Mouse (Mus musculus) liver, postnatal 0 days (tissue): ENCODE measurements at regions not wholly inside any gene's neighbourhood (a gene's known extent, or its start where the extent isn't known, plus 50 kb on each side); places are given as distances from the start of the nearest gene placed in this dataset.

Source experiments
- ATAC-seq: fragments of 200-750 bp; cut with Nextera tagmentation; 2 replicates; pipeline ENCODE4 v1.8.0; 2017; ENCODE audit warnings: mild to moderate bottlenecking, moderate library complexity
- DNase-seq: peaks from one replicate; pipeline ENCODE4 v3.0.0-alpha.2; 2016
- H3K27ac ChIP-seq: fragments of 300-500 bp; sonication (generic); 2 replicates; pipeline ENCODE4 v1.5.1; 2014; ENCODE audit warnings: antibody characterized with exemption, moderate library complexity, mild to moderate bottlenecking, low read depth
- H3K27me3 ChIP-seq: fragments of 300-500 bp; sonication (generic); 2 replicates; pipeline ENCODE4 v1.6.1; 2014; ENCODE audit warnings: low read length, control low read depth, mixed read lengths; ENCODE audit not compliant: insufficient read depth
- H3K36me3 ChIP-seq: fragments of 300-500 bp; sonication (generic); replicated peaks from 2 replicates; pipeline ENCODE4 v1.6.1; 2014; ENCODE audit warnings: mild to moderate bottlenecking, control low read depth, low read length, moderate library complexity, mixed read lengths; ENCODE audit not compliant: insufficient read depth
- H3K4me1 ChIP-seq: fragments of 300-500 bp; sonication (generic); 2 replicates; pipeline ENCODE4 v1.6.1; 2014; ENCODE audit warnings: antibody characterized with exemption, mild to moderate bottlenecking, control low read depth; ENCODE audit not compliant: insufficient read depth
- H3K4me2 ChIP-seq: fragments of 300-500 bp; sonication (generic); 2 replicates; pipeline ENCODE4 v1.6.1; 2014; ENCODE audit warnings: low read depth, mild to moderate bottlenecking, low read length, moderate library complexity, mixed read lengths
- H3K4me3 ChIP-seq: fragments of 300-500 bp; sonication (generic); 2 replicates; pipeline ENCODE4 v1.5.1; 2014; ENCODE audit warnings: low read depth, low read length
- H3K9ac ChIP-seq: fragments of 300-500 bp; sonication (generic); replicated peaks from 2 replicates; pipeline ENCODE4 v1.6.1; 2014; ENCODE audit warnings: mild to moderate bottlenecking, moderate library complexity
- H3K9me3 ChIP-seq: fragments of 300-500 bp; sonication (generic); 2 replicates; pipeline ENCODE4 v1.6.1; 2016; ENCODE audit warnings: mild to moderate bottlenecking, control low read depth, low read length, mixed read lengths
- CTCF ChIP-seq: sonication (generic); IDR thresholded peaks from 2 replicates; pipeline ENCODE4 v1.5.1; 2016; ENCODE audit warnings: antibody characterized with exemption, low read depth
- EP300 ChIP-seq: IDR thresholded peaks from 2 replicates; pipeline ENCODE4 v1.6.1; 2016; ENCODE audit warnings: antibody characterized with exemption, low read depth, mild to moderate bottlenecking
- WGBS: fragments of 180-500 bp; shearing (Covaris S2); extraction: QIAGEN DNeasy Blood & Tissue Kit; methylation state at CpG from one replicate; pipeline ENCODE4 v1.1.7; 2014; ENCODE audit not compliant: insufficient replicate concordance; 5-methylcytosine and 5-hydroxymethylcytosine counted together

- Histone ChIP-seq H3K27me3 (no peaks in the 10 kb centered on the region), H3K4me2 (no peak overlapping the region), H3K27ac (no peak overlapping the region), H3K36me3 (no peaks in the 10 kb centered on the region), H3K9me3 (no peaks in the 10 kb centered on the region), H3K9ac (no peak overlapping the region), H3K4me3 (no peak overlapping the region), H3K4me1 (no peaks in the 10 kb centered on the region)
- DNase-seq (no peak), ATAC-seq (no peak)
- 59% methylated on average over 5 of the region's 5 CpGs for WGBS
- TF ChIP-seq EP300: no peak
- no peak for TF ChIP-seq CTCF
Observed at GRCm38 (mm10) chr12:35770387-35771024, 154.9 kb upstream of the Agr3 start.

GRCm38 (mm10) chr12:35758916-35759315 is 166.5 kb upstream of the Agr3 start:
- WGBS: 65% methylated on average over 1 of the region's 1 CpGs
- H3K4me1 ChIP-seq: no peaks in the 10 kb centered on the region
- H3K27ac ChIP-seq: no peak overlapping the region
- H3K4me2 ChIP-seq: no peak overlapping the region
- no peak overlapping the region for H3K9ac ChIP-seq
- no peaks in the 10 kb centered on the region for H3K36me3 ChIP-seq
- no peak for DNase-seq
- TF ChIP-seq CTCF: no peak
- H3K27me3 ChIP-seq: no peaks in the 10 kb centered on the region
- H3K4me3 ChIP-seq: no peak overlapping the region
- H3K9me3 ChIP-seq: peaks cover 1% of the 10 kb centered on the region
- ATAC-seq: no peak

GRCm38 (mm10) chr12:35755159-35755558 is 170.3 kb upstream of the Agr3 start:
- Histone ChIP-seq H3K27ac (no peak overlapping the region), H3K9ac (no peak overlapping the region), H3K4me3 (no peak overlapping the region), H3K36me3 (no peaks in the 10 kb centered on the region), H3K4me2 (no peak overlapping the region), H3K27me3 (no peaks in the 10 kb centered on the region), H3K4me1 (no peaks in the 10 kb centered on the region), H3K9me3 (peaks cover 6% of the 10 kb centered on the region)
- ATAC-seq: no peak
- no peak for TF ChIP-seq CTCF
- no peak for TF ChIP-seq EP300
- DNase-seq: no peak
- 38% methylated on average over 4 of the region's 4 CpGs for WGBS

GRCm38 (mm10) chr12:35747997-35748396 is 177.4 kb upstream of the Agr3 start:
- no peak for DNase-seq
- Histone ChIP-seq H3K4me3 (no peak overlapping the region), H3K9me3 (no peaks in the 10 kb centered on the region), H3K4me2 (no peak overlapping the region), H3K27ac (no peak overlapping the region), H3K9ac (no peak overlapping the region), H3K27me3 (no peaks in the 10 kb centered on the region), H3K4me1 (no peaks in the 10 kb centered on the region), H3K36me3 (no peaks in the 10 kb centered on the region)
- WGBS: 64% methylated on average over 3 of the region's 3 CpGs
- no peak for ATAC-seq
- TF ChIP-seq CTCF: no peak
- no peak for TF ChIP-seq EP300

- DNase-seq: no peak
- no peaks in the 10 kb centered on the region for H3K27me3 ChIP-seq
- no peaks in the 10 kb centered on the region for H3K36me3 ChIP-seq
- H3K4me2 ChIP-seq: no peak overlapping the region
- WGBS: 34% methylated on average over 3 of the region's 3 CpGs
- H3K27ac ChIP-seq: no peak overlapping the region
- TF ChIP-seq EP300: no peak
- TF ChIP-seq CTCF: no peak
- H3K4me3 ChIP-seq: no peak overlapping the region
- no peak overlapping the region for H3K9ac ChIP-seq
- no peaks in the 10 kb centered on the region for H3K9me3 ChIP-seq
- H3K4me1 ChIP-seq: no peaks in the 10 kb centered on the region
- ATAC-seq: no peak
Observed at GRCm38 (mm10) chr12:35746691-35747299, 178.6 kb upstream of the Agr3 start.

- no peaks in the 10 kb centered on the region for H3K9me3 ChIP-seq
- ATAC-seq (no peak), DNase-seq (no peak)
- H3K27ac ChIP-seq: no peak overlapping the region
- H3K27me3 ChIP-seq: no peaks in the 10 kb centered on the region
- H3K4me2 ChIP-seq: no peak overlapping the region
- no peaks in the 10 kb centered on the region for H3K4me1 ChIP-seq
- H3K4me3 ChIP-seq: no peak overlapping the region
- H3K36me3 ChIP-seq: no peaks in the 10 kb centered on the region
- TF ChIP-seq EP300 (no peak), CTCF (no peak)
- 44% methylated on average over 1 of the region's 1 CpGs for WGBS
- no peak overlapping the region for H3K9ac ChIP-seq
Observed at GRCm38 (mm10) chr12:35742729-35743128, 182.7 kb upstream of the Agr3 start.
